Mouse (Mus musculus): ENCODE results near the gene Vmn2r117. TPM values are rescaled to one million over a fixed set of nuclear protein-coding genes. Genes with fewer than 3 reads are reported as not detected.

Gene Vmn2r117
- not detected for polyA plus RNA-seq (2014; fragmentation: Illumina TruSeq; extraction: RNeasy Lipid Tissue Mini Kit (QIAGEN cat#74804); ENCODE audit: low read depth, low replicate concordance)

DNA sequence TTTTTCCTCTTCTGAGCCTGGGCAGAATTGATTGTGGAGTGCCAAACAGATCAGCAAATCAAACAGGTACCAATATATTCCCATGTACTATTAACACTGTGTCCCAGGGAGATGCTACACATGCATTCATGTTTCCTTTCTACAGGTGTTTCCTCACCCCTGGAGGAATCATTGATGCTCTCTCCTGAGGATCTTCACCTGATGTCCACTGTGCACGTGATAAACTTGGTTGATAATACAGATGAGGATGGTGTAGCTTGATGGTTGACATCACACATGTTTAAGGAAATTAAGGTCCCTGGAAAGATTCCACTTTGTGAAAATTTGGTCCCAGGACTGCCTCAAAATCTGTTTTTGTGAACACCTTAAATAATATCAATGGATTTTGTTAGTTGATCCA is at the start of gene Vmn2r117:
TSS of gene Vmn2r117 (minus strand) at position 101 of the 400 bp plus-strand sequence.

Other genes starting within 250 kb of the Vmn2r117 start
- gene Vmn2r114, start 167.2 kb downstream of the Vmn2r117 start, polyA plus RNA-seq (2014; fragmentation: Illumina TruSeq; extraction: RNeasy Lipid Tissue Mini Kit (QIAGEN cat#74804); ENCODE audit: low read depth, low replicate concordance), result not detected
- not detected for gene Vmn2r115, start 136.0 kb downstream of the Vmn2r117 start, polyA plus RNA-seq (2014; fragmentation: Illumina TruSeq; extraction: RNeasy Lipid Tissue Mini Kit (QIAGEN cat#74804); ENCODE audit: low read depth, low replicate concordance)
- not detected for gene Vmn2r116, start 95.1 kb downstream of the Vmn2r117 start, polyA plus RNA-seq (2014; fragmentation: Illumina TruSeq; extraction: RNeasy Lipid Tissue Mini Kit (QIAGEN cat#74804); ENCODE audit: low read depth, low replicate concordance)
- 0.70 TPM for gene Zfp213, start 84.5 kb upstream of the Vmn2r117 start, polyA plus RNA-seq (2014; fragmentation: Illumina TruSeq; extraction: RNeasy Lipid Tissue Mini Kit (QIAGEN cat#74804); ENCODE audit: low read depth, low replicate concordance)
- not detected for gene Zfp13, start 119.8 kb upstream of the Vmn2r117 start, polyA plus RNA-seq (2014; fragmentation: Illumina TruSeq; extraction: RNeasy Lipid Tissue Mini Kit (QIAGEN cat#74804); ENCODE audit: low read depth, low replicate concordance)
- gene Zscan10, start 121.2 kb upstream of the Vmn2r117 start, polyA plus RNA-seq (2014; fragmentation: Illumina TruSeq; extraction: RNeasy Lipid Tissue Mini Kit (QIAGEN cat#74804); ENCODE audit: low read depth, low replicate concordance), result not detected
- not detected for gene Mmp25, start 165.6 kb upstream of the Vmn2r117 start, polyA plus RNA-seq (2014; fragmentation: Illumina TruSeq; extraction: RNeasy Lipid Tissue Mini Kit (QIAGEN cat#74804); ENCODE audit: low read depth, low replicate concordance)
- not detected for gene Bicdl2, start 180.8 kb upstream of the Vmn2r117 start, polyA plus RNA-seq (2014; fragmentation: Illumina TruSeq; extraction: RNeasy Lipid Tissue Mini Kit (QIAGEN cat#74804); ENCODE audit: low read depth, low replicate concordance)
- 11.7 TPM for gene Hcfc1r1, start 193.9 kb upstream of the Vmn2r117 start, polyA plus RNA-seq (2014; fragmentation: Illumina TruSeq; extraction: RNeasy Lipid Tissue Mini Kit (QIAGEN cat#74804); ENCODE audit: low read depth, low replicate concordance)
- 3.1 TPM for gene Thoc6, start 194.2 kb upstream of the Vmn2r117 start, polyA plus RNA-seq (2014; fragmentation: Illumina TruSeq; extraction: RNeasy Lipid Tissue Mini Kit (QIAGEN cat#74804); ENCODE audit: low read depth, low replicate concordance)
- 4.1 TPM for gene Tnfrsf12a, start 197.8 kb upstream of the Vmn2r117 start, polyA plus RNA-seq (2014; fragmentation: Illumina TruSeq; extraction: RNeasy Lipid Tissue Mini Kit (QIAGEN cat#74804); ENCODE audit: low read depth, low replicate concordance)
- gene Cldn6, start 199.6 kb upstream of the Vmn2r117 start, polyA plus RNA-seq (2014; fragmentation: Illumina TruSeq; extraction: RNeasy Lipid Tissue Mini Kit (QIAGEN cat#74804); ENCODE audit: low read depth, low replicate concordance), result not detected
- gene Cldn9, start 204.3 kb upstream of the Vmn2r117 start, polyA plus RNA-seq (2014; fragmentation: Illumina TruSeq; extraction: RNeasy Lipid Tissue Mini Kit (QIAGEN cat#74804); ENCODE audit: low read depth, low replicate concordance), result not detected
- 0.58 TPM for gene 1520401A03Rik, start 243.1 kb upstream of the Vmn2r117 start, polyA plus RNA-seq (2014; fragmentation: Illumina TruSeq; extraction: RNeasy Lipid Tissue Mini Kit (QIAGEN cat#74804); ENCODE audit: low read depth, low replicate concordance)
- gene Pkmyt1, start 246.6 kb upstream of the Vmn2r117 start, polyA plus RNA-seq (2014; fragmentation: Illumina TruSeq; extraction: RNeasy Lipid Tissue Mini Kit (QIAGEN cat#74804); ENCODE audit: low read depth, low replicate concordance), result not detected